Mouse (Mus musculus) hindbrain, postnatal 0 days (tissue): Measurements from ENCODE around the gene Slc35a2. TPM values are rescaled to one million over a fixed set of nuclear protein-coding genes. Genes with fewer than 3 reads are reported as not detected.
A peak's percentile ranks its signal among the peaks of the same experiment; 100 is the strongest.
"Not testable (repeated sequence)": the region's sequence is repeated elsewhere in the genome, so short reads cannot be mapped to it uniquely, and the experiment has no call there.

Experiments used
- ATAC-seq: fragments of 200-750 bp; cut with Nextera tagmentation; 2 replicates; pipeline ENCODE4 v1.8.0; 2017; ENCODE audit warnings: mild to moderate bottlenecking, moderate TSS enrichment, moderate library complexity
- DNase-seq: peaks from one replicate; pipeline ENCODE4 v3.0.0-alpha.2; 2015; ENCODE audit warnings: low spot score
- H3K27ac ChIP-seq: fragments of 300-500 bp; sonication (generic); 2 replicates; pipeline ENCODE4 v1.5.1; 2014; ENCODE audit warnings: mild to moderate bottlenecking
- H3K27me3 ChIP-seq: fragments of 300-500 bp; sonication (generic); 2 replicates; pipeline ENCODE4 v1.6.1; 2014; ENCODE audit warnings: low read length, mixed read lengths; ENCODE audit not compliant: insufficient read depth
- H3K36me3 ChIP-seq: fragments of 300-500 bp; sonication (generic); 2 replicates; pipeline ENCODE4 v1.6.1; 2014; ENCODE audit warnings: low read length, mixed read lengths; ENCODE audit not compliant: insufficient read depth
- H3K4me1 ChIP-seq: fragments of 300-500 bp; sonication (generic); 2 replicates; pipeline ENCODE4 v1.6.1; 2014; ENCODE audit warnings: antibody characterized with exemption, low read length, mixed read lengths; ENCODE audit not compliant: insufficient read depth
- H3K4me2 ChIP-seq: fragments of 300-500 bp; sonication (generic); 2 replicates; pipeline ENCODE4 v1.6.1; 2014; ENCODE audit warnings: low read depth, mild to moderate bottlenecking, low read length, moderate library complexity, mixed read lengths
- H3K4me3 ChIP-seq: fragments of 300-500 bp; sonication (generic); 2 replicates; pipeline ENCODE4 v1.5.1; 2014; ENCODE audit warnings: low read length
- H3K9ac ChIP-seq: fragments of 300-500 bp; sonication (generic); replicated peaks from 2 replicates; pipeline ENCODE4 v1.6.1; 2014; ENCODE audit warnings: mild to moderate bottlenecking, low read length, moderate library complexity, mixed read lengths
- H3K9me3 ChIP-seq: fragments of 300-500 bp; sonication (generic); 2 replicates; pipeline ENCODE4 v1.6.1; 2016; ENCODE audit warnings: low read length, mixed read lengths
- CTCF ChIP-seq: IDR thresholded peaks from 2 replicates; pipeline ENCODE4 v1.5.1; 2016; ENCODE audit warnings: antibody characterized with exemption, control low read depth, low read depth
- WGBS: fragments of 180-500 bp; shearing (Covaris S2); extraction: QIAGEN DNeasy Blood & Tissue Kit; methylation state at CpG from one replicate; pipeline ENCODE4 v1.1.7; 2014; 5-methylcytosine and 5-hydroxymethylcytosine counted together
- polyA plus RNA-seq: library from polyadenylated mRNA; unstranded; fragments of >200 nt; fragmentation: Nextera tagmentation; extraction: Ambion mirVana; gene quantifications from 2 replicates; pipeline ENCODE4 v1.2.1, GENCODE M21; 2015
- total RNA-seq: library from RNA; depleted of rRNA; stranded (reverse); fragments of >200 nt; gene quantifications from 2 replicates; pipeline ENCODE4 v1.2.3, GENCODE M21; 2014

Gene Slc35a2
- total and polyA plus RNA-seq, 2 experiments from 2014 or later: 46.2 to 61.0 TPM

DNA sequence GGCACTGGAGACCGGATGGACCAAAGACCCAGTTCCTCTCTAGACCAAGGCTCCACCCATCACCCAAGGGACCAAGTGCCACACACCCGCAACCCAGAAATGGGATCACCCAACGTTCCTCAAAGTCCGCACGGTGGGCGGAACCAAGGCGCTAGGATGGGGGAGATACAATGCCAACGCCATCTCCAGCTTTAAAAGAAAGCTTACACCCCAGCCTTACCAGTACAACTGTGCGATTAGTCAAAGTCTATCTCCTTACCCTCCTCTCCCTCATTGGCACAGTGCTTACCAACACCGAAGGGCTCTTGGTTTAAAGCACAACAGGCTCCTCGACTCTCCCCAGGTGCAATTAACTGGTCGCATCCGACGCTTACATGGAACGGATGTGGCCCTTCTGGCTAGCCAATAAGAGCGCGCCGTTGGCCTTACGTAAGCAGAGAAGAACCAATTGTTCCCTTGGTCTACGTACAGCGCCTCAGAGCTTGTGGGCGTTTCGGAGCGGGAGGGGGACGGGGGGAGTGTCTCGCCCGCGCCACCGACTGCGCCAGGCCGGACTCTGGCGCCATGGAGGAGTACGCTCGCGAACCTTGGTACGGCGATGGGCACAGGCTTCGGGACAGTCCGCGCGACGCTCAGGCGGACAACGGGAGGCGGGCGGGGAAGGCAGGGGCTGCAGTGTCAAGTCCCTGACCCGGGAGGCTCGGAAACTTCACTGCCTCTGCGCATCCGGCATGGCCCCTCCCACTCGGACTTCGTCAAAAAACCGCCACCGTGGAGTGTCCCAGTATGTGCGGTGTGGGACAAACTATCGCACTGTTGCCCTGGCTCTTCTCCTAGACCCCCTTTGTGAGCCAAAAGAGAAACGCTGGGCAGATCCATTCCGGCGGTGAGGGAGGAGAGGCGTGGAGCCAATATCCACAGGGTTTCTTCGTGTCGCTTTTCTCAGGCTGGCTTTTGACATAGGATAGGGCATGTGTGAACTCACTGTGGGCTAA lies 15.3 kb downstream of the Slc35a2 start, which contains the start of the genes Pqbp1 and Timm17b:
Gene Pqbp1, minus strand, starts transcription at position 390 of the 995 bp plus-strand sequence.
Gene Timm17b, plus strand, starts transcription at position 478 of the 995 bp plus-strand sequence.
- Histone ChIP-seq H3K36me3 (peaks cover 3% of the 10 kb centered on the region; the same call in 1 of the 2 replicates), H3K27ac (peak within 1 kb of the TSS; percentile 90), H3K27me3 (no peaks in the 10 kb centered on the region), H3K9ac (peak within 1 kb of the TSS; percentile 45), H3K4me3 (peak within 1 kb of the TSS; percentile 54), H3K4me2 (peak within 1 kb of the TSS; percentile 61), H3K9me3 (no peaks in the 10 kb centered on the region), H3K4me1 (no peaks in the 10 kb centered on the region)
- ATAC-seq: peak; percentile 98
- peak; percentile 94 for DNase-seq
- no peak for TF ChIP-seq CTCF
- 25% methylated on average over 62 of the region's 62 CpGs for WGBS

DNA sequence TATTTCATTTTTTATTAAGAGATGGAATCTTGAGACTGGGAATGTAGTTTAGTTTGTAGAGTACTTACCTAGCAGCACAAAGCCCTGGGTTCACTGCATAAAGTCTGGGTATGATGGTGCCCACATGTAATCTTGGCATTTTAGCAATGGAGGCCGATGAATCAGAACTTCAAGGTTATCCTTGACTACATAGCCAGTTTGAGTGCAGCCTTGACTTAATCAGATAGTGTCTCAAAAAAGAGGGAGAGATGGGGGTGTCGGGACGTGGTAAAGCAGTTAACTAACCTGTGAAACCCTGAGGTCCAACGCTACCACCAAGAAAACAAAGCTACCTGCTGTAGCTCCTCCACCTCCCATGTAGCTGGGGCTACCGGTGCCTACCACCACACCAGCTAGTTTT lies 20.6 kb downstream of the Slc35a2 start:
- Histone ChIP-seq H3K36me3 (no peaks in the 10 kb centered on the region), H3K4me2 (no peak overlapping the region), H3K9ac (no peak overlapping the region), H3K27me3 (no peaks in the 10 kb centered on the region), H3K9me3 (no peaks in the 10 kb centered on the region), H3K4me3 (no peak overlapping the region), H3K4me1 (no peaks in the 10 kb centered on the region), H3K27ac (no peak overlapping the region)
- WGBS: 89% methylated on average over 5 of the region's 5 CpGs
- TF ChIP-seq CTCF: no peak
- ATAC-seq (no peak), DNase-seq (no peak)

DNA sequence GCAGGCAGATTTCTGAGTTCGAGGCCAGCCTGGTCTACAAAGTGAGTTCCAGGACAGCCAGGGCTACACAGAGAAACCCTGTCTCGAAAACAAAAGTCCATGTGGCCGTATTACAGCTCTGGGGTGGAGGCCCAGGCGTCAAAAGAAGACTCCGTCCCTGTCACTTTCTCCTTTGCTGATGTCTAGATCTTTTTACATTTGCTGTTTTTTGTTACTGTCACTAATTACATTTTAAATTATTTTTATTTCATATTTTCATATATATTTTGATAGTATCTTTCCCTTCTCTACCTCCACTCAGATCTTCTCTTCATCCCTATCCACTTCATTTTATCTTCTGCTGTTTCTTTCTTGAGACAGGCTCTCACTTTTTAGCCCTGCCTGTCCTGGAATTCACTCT lies 23.9 kb downstream of the Slc35a2 start, which contains the start of gene Gm10491:
Gene Gm10491, minus strand, starts transcription at position 101 of the 400 bp plus-strand sequence.
- DNase-seq (no peak), ATAC-seq (no peak)
- Histone ChIP-seq H3K27ac (no peak within 1 kb of the TSS), H3K4me3 (no peak within 1 kb of the TSS), H3K4me2 (no peak within 1 kb of the TSS), H3K9ac (no peak within 1 kb of the TSS), H3K27me3 (no peaks in the 10 kb centered on the region), H3K4me1 (no peaks in the 10 kb centered on the region), H3K36me3 (no peaks in the 10 kb centered on the region), H3K9me3 (no peaks in the 10 kb centered on the region)
- TF ChIP-seq CTCF: no peak
- 85% methylated on average over 5 of the region's 5 CpGs for WGBS

DNA sequence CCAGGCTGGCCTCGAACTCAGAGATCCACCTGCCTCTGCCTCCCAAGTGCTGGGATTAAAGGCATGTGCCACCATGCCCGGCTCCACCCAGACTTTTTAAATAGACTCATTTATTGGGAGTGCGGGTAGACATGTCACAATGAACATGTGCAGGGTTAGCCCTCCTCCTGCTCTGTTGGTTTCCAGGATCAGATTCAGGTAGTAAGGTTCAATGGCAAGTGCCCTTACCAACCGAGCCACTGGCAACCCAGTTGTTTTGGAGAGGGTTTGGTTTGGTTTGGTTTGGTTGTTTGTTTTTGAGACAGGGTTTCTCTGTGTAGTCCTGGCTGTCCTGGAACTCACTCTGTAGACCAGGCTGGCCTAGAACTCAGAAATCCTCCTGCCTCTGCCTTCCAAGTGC lies 25.4 kb downstream of the Slc35a2 start, which contains the start of gene Gm10490:
Gene Gm10490, plus strand, starts transcription at position 301 of the 400 bp plus-strand sequence.
- H3K27me3 ChIP-seq, H3K9ac ChIP-seq, H3K27ac ChIP-seq, H3K4me2 ChIP-seq, ATAC-seq, H3K36me3 ChIP-seq, H3K4me3 ChIP-seq, H3K4me1 ChIP-seq, H3K9me3 ChIP-seq, DNase-seq: not testable (repeated sequence)
- WGBS: 90% methylated on average over 4 of the region's 4 CpGs

DNA sequence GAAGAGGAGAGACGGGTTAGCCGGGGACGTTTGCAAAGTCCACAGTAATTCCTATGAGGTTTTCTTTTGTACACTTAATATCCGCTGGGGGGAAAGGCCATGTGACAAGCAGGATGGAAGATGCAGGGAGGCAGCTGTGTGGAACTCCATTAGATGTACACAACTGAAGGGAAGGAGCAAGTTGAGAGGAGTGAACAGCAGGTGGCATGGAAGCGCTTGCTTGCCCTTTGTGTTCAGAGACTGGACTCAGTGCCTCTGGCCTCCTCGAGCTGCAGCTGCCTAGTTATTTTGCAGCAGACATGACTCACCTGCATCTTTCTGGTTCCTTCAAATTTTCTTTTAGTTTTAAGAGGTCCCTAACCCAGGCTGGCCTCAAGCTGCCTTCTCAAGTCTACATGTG lies 26.6 kb downstream of the Slc35a2 start:
- ATAC-seq (no peak), DNase-seq (peak; percentile 32)
- H3K4me3 ChIP-seq: no peak overlapping the region
- H3K4me1 ChIP-seq: no peaks in the 10 kb centered on the region
- TF ChIP-seq CTCF: no peak
- no peaks in the 10 kb centered on the region for H3K27me3 ChIP-seq
- H3K9me3 ChIP-seq: no peaks in the 10 kb centered on the region
- H3K27ac ChIP-seq: no peak overlapping the region
- no peak overlapping the region for H3K9ac ChIP-seq
- 54% methylated on average over 6 of the region's 6 CpGs for WGBS
- no peak overlapping the region for H3K4me2 ChIP-seq
- H3K36me3 ChIP-seq: no peaks in the 10 kb centered on the region

GRCm38 (mm10) chrX:7915669-7916068 lies 31.8 kb downstream of the Slc35a2 start:
- peak; percentile 20 for DNase-seq
- H3K4me2 ChIP-seq, H3K4me3 ChIP-seq, H3K27me3 ChIP-seq, H3K27ac ChIP-seq, H3K9me3 ChIP-seq, H3K4me1 ChIP-seq, H3K36me3 ChIP-seq, H3K9ac ChIP-seq, ATAC-seq: not testable (repeated sequence)
- 26% methylated on average over 3 of the region's 3 CpGs for WGBS
- TF ChIP-seq CTCF: peak; percentile 38; the same call in 1 of the 2 replicates

DNA sequence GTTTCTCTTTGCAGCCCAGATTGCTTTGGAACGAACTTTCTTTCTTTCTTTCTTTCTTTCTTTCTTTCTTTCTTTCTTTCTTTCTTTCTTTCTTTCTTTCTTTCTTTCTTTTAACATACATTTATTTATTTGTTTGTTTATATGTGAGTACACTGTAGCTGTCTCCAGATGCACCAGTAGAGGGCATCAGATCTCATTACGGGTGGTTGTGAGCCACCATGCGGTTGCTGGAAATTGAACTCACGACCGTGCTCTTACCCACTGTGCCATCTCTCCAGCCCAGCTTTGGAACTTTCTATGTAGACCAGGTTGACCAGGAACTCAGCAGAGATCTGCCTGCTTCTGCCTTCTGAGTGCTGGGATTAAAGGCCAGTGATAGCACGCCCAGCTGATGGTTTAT lies 34.1 kb downstream of the Slc35a2 start:
- 0 out of 2 replicates have a peak, but pooled peaks have one; percentile 4 for TF ChIP-seq CTCF
- not testable (repeated sequence) for H3K4me1 ChIP-seq, H3K27ac ChIP-seq, DNase-seq, H3K4me2 ChIP-seq, H3K4me3 ChIP-seq, H3K9me3 ChIP-seq, H3K36me3 ChIP-seq, H3K9ac ChIP-seq, H3K27me3 ChIP-seq, ATAC-seq
- 77% methylated on average over 6 of the region's 6 CpGs for WGBS
